Mouse (Mus musculus) cerebellum, adult 2 months (tissue): ENCODE data around the gene Msh4. TPM values are rescaled to one million over a fixed set of nuclear protein-coding genes. Genes with fewer than 3 reads are reported as not detected.

Source experiments
- DNase-seq, 2 experiments: peaks; one replicate each; pipeline ENCODE4 v3.0.0; 2021
- H3K27ac ChIP-seq: fragments of 200-500 bp; 2 replicates; pipeline ENCODE4 v1.5.1; 2012; ENCODE audit warnings: low read length, control low read depth, inconsistent platforms; ENCODE audit not compliant: insufficient read depth
- H3K27me3 ChIP-seq: fragments of 200-500 bp; 2 replicates; pipeline ENCODE4 v1.6.1; 2012; ENCODE audit warnings: inconsistent platforms, mild to moderate bottlenecking, low read length, moderate library complexity; ENCODE audit not compliant: control insufficient read depth, insufficient read depth
- H3K4me1 ChIP-seq: fragments of 200-500 bp; 2 replicates; pipeline ENCODE4 v1.6.1; 2011; ENCODE audit warnings: low read length; ENCODE audit not compliant: control insufficient read depth, insufficient read depth
- H3K4me3 ChIP-seq: fragments of 200-500 bp; replicated peaks from 2 replicates; pipeline ENCODE3; 2011; ENCODE audit warnings: mild to moderate bottlenecking, low read depth, low read length, control low read depth; ENCODE audit not compliant: insufficient read depth
- CTCF ChIP-seq: fragments of 200-500 bp; IDR thresholded peaks from 2 replicates; pipeline ENCODE4 v1.5.1; 2011; ENCODE audit warnings: low read depth, mild to moderate bottlenecking, control low read depth, low read length, moderate library complexity, borderline replicate concordance; ENCODE audit not compliant: insufficient read depth
- POLR2A ChIP-seq: fragments of 200-500 bp; IDR thresholded peaks from 2 replicates; pipeline ENCODE4 v1.6.1; 2011; ENCODE audit warnings: low read length, control low read depth, borderline replicate concordance; ENCODE audit not compliant: insufficient read depth
- WGBS: fragments of 180-500 bp; shearing (Covaris S2); methylation state at CpG from one replicate; pipeline ENCODE4 v1.1.7; 2018; 5-methylcytosine and 5-hydroxymethylcytosine counted together
- polyA plus RNA-seq: library from polyadenylated mRNA; depleted of rRNA; stranded (reverse); fragments of >200 nt; gene quantifications from 2 replicates; pipeline ENCODE4 v1.2.3, GENCODE M21; 2012

Msh4 gene
- polyA plus RNA-seq, 1 experiment, result 0.11 TPM

GRCm38 (mm10) chr3:153852266-153852665 is 53.7 kb downstream of the Msh4 start:
- TF ChIP-seq CTCF (no peak), POLR2A (no peak)
- DNase-seq, result no peak
- no peaks in the 10 kb centered on the region for H3K4me1 ChIP-seq
- no peak overlapping the region for H3K4me3 ChIP-seq
- WGBS, result 89% methylated on average over 8 of the region's 8 CpGs
- no peak overlapping the region for H3K27ac ChIP-seq
- H3K27me3 ChIP-seq, result no peaks in the 10 kb centered on the region; the same call in 1 of the 2 replicates

- Histone ChIP-seq H3K27me3 (no peaks in the 10 kb centered on the region; the same call in 1 of the 2 replicates), H3K4me3 (no peak overlapping the region), H3K27ac (no peak overlapping the region), H3K4me1 (no peaks in the 10 kb centered on the region)
- DNase-seq, result no peak
- 86% methylated on average over 7 of the region's 7 CpGs for WGBS
- TF ChIP-seq CTCF, result no peak
- TF ChIP-seq POLR2A, result no peak
Measured at GRCm38 (mm10) chr3:153850759-153851158, 55.2 kb downstream of the Msh4 start.

GRCm38 (mm10) chr3:153849368-153850015 is 56.4 kb downstream of the Msh4 start:
- WGBS, result 11% methylated on average over 5 of the region's 5 CpGs
- H3K27me3 ChIP-seq, result no peaks in the 10 kb centered on the region; the same call in 1 of the 2 replicates
- no peak overlapping the region for H3K4me3 ChIP-seq
- DNase-seq, result no peak
- H3K4me1 ChIP-seq, result no peaks in the 10 kb centered on the region
- H3K27ac ChIP-seq, result no peak overlapping the region
- TF ChIP-seq CTCF (no peak), POLR2A (no peak)

- no peaks in the 10 kb centered on the region for H3K4me1 ChIP-seq
- no peaks in the 10 kb centered on the region; the same call in 1 of the 2 replicates for H3K27me3 ChIP-seq
- 86% methylated on average over 7 of the region's 7 CpGs for WGBS
- no peak overlapping the region for H3K27ac ChIP-seq
- no peak overlapping the region for H3K4me3 ChIP-seq
- no peak for TF ChIP-seq CTCF
- TF ChIP-seq POLR2A, result no peak
- DNase-seq, result no peak
Measured at GRCm38 (mm10) chr3:153847207-153847733, 58.7 kb downstream of the Msh4 start.

GRCm38 (mm10) chr3:153846109-153846508 is 59.8 kb downstream of the Msh4 start:
- H3K4me1 ChIP-seq, result no peaks in the 10 kb centered on the region
- 88% methylated on average over 4 of the region's 4 CpGs for WGBS
- no peak overlapping the region for H3K27ac ChIP-seq
- no peak for DNase-seq
- TF ChIP-seq CTCF, result no peak
- no peak for TF ChIP-seq POLR2A
- no peaks in the 10 kb centered on the region; the same call in 1 of the 2 replicates for H3K27me3 ChIP-seq
- H3K4me3 ChIP-seq, result no peak overlapping the region

GRCm38 (mm10) chr3:153845500-153845899 is 60.4 kb downstream of the Msh4 start:
- WGBS, result 88% methylated on average over 2 of the region's 2 CpGs
- TF ChIP-seq CTCF, result no peak
- TF ChIP-seq POLR2A, result no peak

GRCm38 (mm10) chr3:153844757-153845156 is 61.2 kb downstream of the Msh4 start:
- no peak for TF ChIP-seq POLR2A
- WGBS, result 97% methylated on average over 9 of the region's 9 CpGs
- H3K4me3 ChIP-seq, result no peak overlapping the region
- H3K27ac ChIP-seq, result no peak overlapping the region
- H3K27me3 ChIP-seq, result no peaks in the 10 kb centered on the region
- DNase-seq, result no peak
- H3K4me1 ChIP-seq, result no peaks in the 10 kb centered on the region

More at GRCm38 (mm10) chr3:153845500-153845899, 60.4 kb downstream of the Msh4 start:
- H3K27me3 ChIP-seq, result no peaks in the 10 kb centered on the region
- DNase-seq, result no peak
- H3K4me1 ChIP-seq, result no peaks in the 10 kb centered on the region
- H3K4me3 ChIP-seq, result no peak overlapping the region
- no peak overlapping the region for H3K27ac ChIP-seq

- H3K27ac ChIP-seq, result no peak within 1 kb of the TSS
- 92% methylated on average over 10 of the region's 10 CpGs for WGBS
- no peak for DNase-seq
- H3K4me3 ChIP-seq, result no peak within 1 kb of the TSS
- H3K27me3 ChIP-seq, result no peaks in the 10 kb centered on the region
- no peaks in the 10 kb centered on the region for H3K4me1 ChIP-seq
- no peak for TF ChIP-seq CTCF
- no peak for TF ChIP-seq POLR2A
Measured at GRCm38 (mm10) chr3:153844030-153844429, 61.9 kb downstream of the Msh4 start, which contains the start of gene Asb17. Asb17 (plus strand) TSS chr3:153844209.
